Mouse (Mus musculus) heart, embryonic 16.5 days (tissue): Measurements from ENCODE around the gene Dnajc1. TPM values are rescaled to one million over a fixed set of nuclear protein-coding genes. Genes with fewer than 3 reads are reported as not detected.
A peak's percentile ranks its signal among the peaks of the same experiment; 100 is the strongest.

ENCODE experiments used
- ATAC-seq: fragments of 200-750 bp; cut with Nextera tagmentation; replicated peaks from 2 replicates; pipeline ENCODE4 v1.8.0; 2017; ENCODE audit warnings: moderate number of reproducible peaks; ENCODE audit not compliant: insufficient read depth, low FRiP score; ENCODE audit errors: extremely low read depth
- H3K27ac ChIP-seq: fragments of 300-500 bp; sonication (generic); 2 replicates; pipeline ENCODE4 v1.5.1; 2014; ENCODE audit warnings: mild to moderate bottlenecking, low read length, control low read depth, moderate library complexity
- H3K27me3 ChIP-seq: fragments of 300-500 bp; sonication (generic); 2 replicates; pipeline ENCODE4 v1.6.1; 2014; ENCODE audit warnings: low read length, mixed read lengths; ENCODE audit not compliant: control insufficient read depth, insufficient read depth
- H3K36me3 ChIP-seq: fragments of 300-500 bp; sonication (generic); 2 replicates; pipeline ENCODE4 v1.6.1; 2014; ENCODE audit not compliant: control insufficient read depth, insufficient read depth
- H3K4me1 ChIP-seq: fragments of 300-500 bp; sonication (generic); 2 replicates; pipeline ENCODE4 v1.6.1; 2014; ENCODE audit warnings: low read length, mixed read lengths; ENCODE audit not compliant: control insufficient read depth, insufficient read depth
- H3K4me2 ChIP-seq: fragments of 300-500 bp; sonication (generic); 2 replicates; pipeline ENCODE4 v1.6.1; 2014; ENCODE audit warnings: low read depth, mild to moderate bottlenecking, control low read depth, low read length
- H3K4me3 ChIP-seq: fragments of 300-500 bp; sonication (generic); 2 replicates; pipeline ENCODE4 v1.5.1; 2014; ENCODE audit warnings: mild to moderate bottlenecking, control low read depth, low read length
- H3K9ac ChIP-seq: fragments of 300-500 bp; sonication (generic); 2 replicates; pipeline ENCODE4 v1.6.1; 2014; ENCODE audit warnings: low read length, control low read depth
- H3K9me3 ChIP-seq: fragments of 300-500 bp; sonication (generic); replicated peaks from 2 replicates; pipeline ENCODE4 v1.6.1; 2016; ENCODE audit warnings: low read length; ENCODE audit not compliant: control insufficient read depth
- WGBS: fragments of 180-500 bp; shearing (Covaris S2); extraction: QIAGEN DNeasy Blood & Tissue Kit; methylation state at CpG from one replicate; pipeline ENCODE4 v1.1.7; 2014; 5-methylcytosine and 5-hydroxymethylcytosine counted together
- polyA plus RNA-seq: library from polyadenylated mRNA; unstranded; fragments of >200 nt; fragmentation: Nextera tagmentation; extraction: Ambion mirVana; gene quantifications from 2 replicates; pipeline ENCODE4 v1.2.1, GENCODE M21; 2015

Gene Dnajc1
- polyA plus RNA-seq, 1 experiment from 2014 or later = 24.8 TPM

- no peak overlapping the region for H3K27ac ChIP-seq
- no peak overlapping the region for H3K4me2 ChIP-seq
- H3K36me3 ChIP-seq = peaks cover 47% of the 10 kb centered on the region
- peaks cover under 1% of the 10 kb centered on the region; the same call in 1 of the 2 replicates for H3K4me1 ChIP-seq
- H3K4me3 ChIP-seq = no peak overlapping the region
- H3K27me3 ChIP-seq = no peaks in the 10 kb centered on the region
- 57% methylated on average over 2 of the region's 2 CpGs for WGBS
- H3K9me3 ChIP-seq = no peaks in the 10 kb centered on the region
- no peak overlapping the region for H3K9ac ChIP-seq
- ATAC-seq = no peak
These were observed 178.6 kb downstream of the Dnajc1 start for GRCm38 (mm10) chr2:18214031-18214430.

- no peak for ATAC-seq
- H3K4me3 ChIP-seq = no peak overlapping the region
- H3K9me3 ChIP-seq = no peaks in the 10 kb centered on the region
- peaks cover 61% of the 10 kb centered on the region for H3K36me3 ChIP-seq
- 91% methylated on average over 4 of the region's 4 CpGs for WGBS
- no peak overlapping the region for H3K27ac ChIP-seq
- no peak overlapping the region for H3K4me2 ChIP-seq
- H3K9ac ChIP-seq = no peak overlapping the region
- no peaks in the 10 kb centered on the region for H3K27me3 ChIP-seq
- no peaks in the 10 kb centered on the region for H3K4me1 ChIP-seq
These were observed 182.7 kb downstream of the Dnajc1 start for GRCm38 (mm10) chr2:18209948-18210347.

GRCm38 (mm10) chr2:18209211-18209823 lies 183.3 kb downstream of the Dnajc1 start:
- Histone ChIP-seq H3K27me3 (no peaks in the 10 kb centered on the region), H3K27ac (no peak overlapping the region), H3K4me2 (no peak overlapping the region), H3K4me3 (no peak overlapping the region), H3K36me3 (peaks cover 55% of the 10 kb centered on the region), H3K9me3 (no peaks in the 10 kb centered on the region), H3K4me1 (no peaks in the 10 kb centered on the region), H3K9ac (no peak overlapping the region)
- 93% methylated on average over 7 of the region's 7 CpGs for WGBS
- ATAC-seq = no peak

GRCm38 (mm10) chr2:18208578-18208977 lies 184.1 kb downstream of the Dnajc1 start:
- Histone ChIP-seq H3K27me3 (no peaks in the 10 kb centered on the region), H3K4me1 (no peaks in the 10 kb centered on the region), H3K27ac (no peak overlapping the region), H3K36me3 (peaks cover 58% of the 10 kb centered on the region), H3K9me3 (no peaks in the 10 kb centered on the region), H3K4me3 (no peak overlapping the region), H3K9ac (no peak overlapping the region), H3K4me2 (no peak overlapping the region)
- WGBS = 87% methylated on average over 6 of the region's 6 CpGs
- no peak for ATAC-seq

DNA sequence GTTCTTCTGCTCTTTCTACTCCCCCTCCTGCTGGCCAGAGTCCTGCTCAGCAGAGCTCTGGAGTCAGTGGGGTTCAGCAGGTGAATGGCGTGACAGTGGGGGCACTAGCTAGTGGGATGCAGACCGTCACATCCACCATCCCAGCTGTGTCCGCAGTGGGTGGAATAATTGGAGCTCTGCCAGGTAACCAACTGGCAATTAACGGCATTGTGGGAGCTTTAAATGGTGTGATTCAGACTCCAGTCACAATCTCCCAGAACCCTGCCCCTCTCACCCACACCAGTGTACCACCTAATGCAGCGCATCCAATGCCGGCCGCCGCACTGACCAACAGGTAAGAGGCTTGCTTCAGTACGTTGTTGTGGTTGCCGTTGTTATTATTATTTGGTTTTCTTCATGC lies 185.8 kb downstream of the Dnajc1 start:
- peaks cover 54% of the 10 kb centered on the region for H3K36me3 ChIP-seq
- no peaks in the 10 kb centered on the region for H3K27me3 ChIP-seq
- H3K4me2 ChIP-seq = no peak overlapping the region
- H3K27ac ChIP-seq = no peak overlapping the region
- 82% methylated on average over 10 of the region's 10 CpGs for WGBS
- no peak overlapping the region for H3K4me3 ChIP-seq
- H3K9ac ChIP-seq = no peak overlapping the region
- no peaks in the 10 kb centered on the region for H3K9me3 ChIP-seq
- no peak for ATAC-seq
- H3K4me1 ChIP-seq = no peaks in the 10 kb centered on the region; the same call in 1 of the 2 replicates

DNA sequence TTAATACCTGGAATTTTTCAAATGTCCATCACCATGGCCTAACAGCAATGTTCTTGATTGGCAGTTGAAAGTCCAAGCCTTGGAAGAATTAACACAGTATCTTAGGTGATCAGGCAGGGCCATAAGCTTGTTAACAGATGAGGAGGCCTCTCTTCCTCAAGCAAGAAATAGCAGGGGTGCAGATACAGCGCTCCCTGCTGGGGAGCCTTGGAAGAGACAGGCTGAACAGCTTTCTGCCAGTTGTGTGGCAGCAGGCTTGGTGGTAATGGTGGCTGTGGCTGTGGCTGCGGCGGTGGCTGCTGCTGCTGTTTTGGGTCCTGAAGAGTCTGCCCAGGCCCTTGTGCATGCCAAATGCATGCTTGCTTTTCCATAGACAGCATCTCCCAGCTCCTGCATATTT lies 187.5 kb downstream of the Dnajc1 start:
- no peaks in the 10 kb centered on the region for H3K27me3 ChIP-seq
- no peak for ATAC-seq
- H3K4me1 ChIP-seq = no peaks in the 10 kb centered on the region; the same call in 1 of the 2 replicates
- H3K4me2 ChIP-seq = no peak overlapping the region
- H3K9me3 ChIP-seq = no peaks in the 10 kb centered on the region
- H3K9ac ChIP-seq = no peak overlapping the region
- H3K27ac ChIP-seq = no peak overlapping the region
- WGBS = 77% methylated on average over 3 of the region's 3 CpGs
- H3K36me3 ChIP-seq = peaks cover 48% of the 10 kb centered on the region
- no peak overlapping the region for H3K4me3 ChIP-seq

DNA sequence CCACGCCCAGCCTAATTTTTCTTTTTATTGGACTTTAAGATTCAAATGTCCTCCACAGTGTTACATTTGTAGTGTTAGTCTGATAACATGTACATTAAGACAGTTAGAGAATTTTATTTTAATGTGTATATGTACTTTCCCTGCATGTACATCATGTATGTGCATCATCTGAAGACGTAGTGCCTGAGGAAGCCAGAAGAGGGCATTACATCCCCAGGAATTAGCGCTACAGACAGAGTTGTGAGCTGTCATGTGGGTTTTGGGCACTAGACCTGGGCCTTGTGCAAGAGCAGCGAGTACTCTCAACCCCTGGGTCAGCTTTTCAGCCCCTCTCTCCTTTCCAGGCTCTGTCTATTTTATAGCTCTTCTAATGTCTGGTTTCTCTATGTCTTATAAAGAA lies 189.7 kb downstream of the Dnajc1 start:
- 95% methylated on average over 4 of the region's 4 CpGs for whole genome bisulfite sequencing

GRCm38 (mm10) chr2:18201820-18202462 lies 190.7 kb downstream of the Dnajc1 start:
- no peak overlapping the region for H3K4me3 ChIP-seq
- no peak overlapping the region for H3K9ac ChIP-seq
- no peak overlapping the region for H3K4me2 ChIP-seq
- WGBS = 41% methylated on average over 1 of the region's 1 CpGs
- H3K36me3 ChIP-seq = peaks cover 38% of the 10 kb centered on the region
- no peaks in the 10 kb centered on the region for H3K9me3 ChIP-seq
- no peaks in the 10 kb centered on the region; the same call in 1 of the 2 replicates for H3K4me1 ChIP-seq
- no peak for ATAC-seq
- no peak overlapping the region for H3K27ac ChIP-seq
- no peaks in the 10 kb centered on the region for H3K27me3 ChIP-seq

More for the DNA sequence above, 189.7 kb downstream of the Dnajc1 start:
- H3K27me3 ChIP-seq = no peaks in the 10 kb centered on the region
- no peak overlapping the region for H3K27ac ChIP-seq
- no peaks in the 10 kb centered on the region for H3K9me3 ChIP-seq
- no peak overlapping the region for H3K4me2 ChIP-seq
- no peak overlapping the region for H3K9ac ChIP-seq
- H3K4me3 ChIP-seq = no peak overlapping the region
- peaks cover 38% of the 10 kb centered on the region for H3K36me3 ChIP-seq
- H3K4me1 ChIP-seq = no peaks in the 10 kb centered on the region; the same call in 1 of the 2 replicates
- ATAC-seq = no peak

DNA sequence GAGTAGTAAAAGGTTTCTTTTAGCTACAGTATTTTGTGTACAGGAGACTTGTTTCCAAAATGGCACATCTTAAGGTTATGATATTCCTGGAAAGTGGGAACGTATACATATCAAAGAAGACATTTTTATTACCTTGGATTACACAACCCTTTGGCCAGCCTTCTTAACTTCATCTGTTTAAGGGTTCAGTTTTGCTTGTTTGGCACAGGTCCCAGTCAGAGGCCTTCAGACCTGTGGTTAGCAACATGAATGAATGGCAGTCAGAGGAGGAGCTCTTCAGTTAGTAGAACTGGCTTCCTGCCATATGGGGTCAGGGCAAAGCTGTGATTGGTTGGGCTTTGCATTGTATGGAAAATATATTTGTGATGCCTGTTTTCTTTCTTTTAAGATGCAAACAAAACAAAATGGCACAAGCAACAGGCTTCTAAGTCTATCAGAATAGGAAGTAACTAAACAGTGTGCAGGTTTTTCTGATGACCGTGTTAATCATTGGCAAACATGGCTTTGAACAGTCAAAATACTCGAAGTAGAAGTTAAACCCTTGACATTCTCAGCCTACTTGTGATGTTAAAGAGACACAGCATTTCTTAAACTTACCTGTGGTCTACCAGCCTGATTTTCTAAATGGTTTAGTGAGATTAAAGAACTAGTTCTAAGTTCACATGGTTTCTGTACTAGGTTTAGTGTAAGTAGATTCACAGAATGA lies 196.8 kb downstream of the Dnajc1 start:
- H3K36me3 ChIP-seq = peaks cover 15% of the 10 kb centered on the region
- no peaks in the 10 kb centered on the region for H3K9me3 ChIP-seq
- peak; percentile 76 for ATAC-seq
- 0 out of 2 replicates have a peak, but pooled peaks cover 4% of the 10 kb centered on the region for H3K4me1 ChIP-seq
- no peak overlapping the region for H3K27ac ChIP-seq
- no peak overlapping the region for H3K4me3 ChIP-seq
- no peaks in the 10 kb centered on the region for H3K27me3 ChIP-seq
- H3K9ac ChIP-seq = no peak overlapping the region
- H3K4me2 ChIP-seq = no peak overlapping the region
- WGBS = 64% methylated on average over 3 of the region's 3 CpGs
